7 mouse cellular contexts compared by ENCODE assay signal in the genomic region with DNA sequence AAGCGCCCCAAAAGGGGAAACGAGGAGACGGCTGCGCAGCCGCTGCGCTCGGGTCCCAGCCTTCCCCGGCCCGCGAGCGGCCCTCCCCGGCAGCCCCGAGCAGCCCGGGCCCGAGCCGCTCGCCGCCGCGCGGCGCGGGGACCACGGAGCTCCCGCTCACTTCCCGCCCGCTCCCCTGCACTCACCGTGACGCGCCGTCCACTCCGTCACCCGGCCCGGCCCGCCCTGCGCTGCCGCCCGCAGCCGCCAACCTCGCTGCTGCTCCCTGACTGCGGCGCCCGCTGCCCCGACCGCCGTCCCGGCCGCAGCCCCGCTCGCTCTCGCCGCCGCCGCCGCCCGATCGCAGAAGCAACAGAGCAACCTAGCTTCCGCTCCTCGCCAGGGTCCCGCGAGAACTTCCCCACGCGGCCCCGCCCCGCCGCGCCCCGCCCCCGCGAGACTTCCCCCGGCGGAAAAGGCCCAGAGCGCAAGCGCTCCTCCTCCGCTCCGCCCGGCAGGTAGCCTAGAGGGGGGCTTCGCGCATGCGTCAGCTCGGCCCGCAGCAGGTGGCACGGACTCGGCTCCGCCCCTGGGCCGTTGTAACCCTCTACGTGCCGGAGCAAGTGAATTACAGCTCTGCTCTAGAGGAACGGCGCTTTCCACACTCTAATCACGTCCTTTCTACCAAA. TPM values are rescaled to one million over a fixed set of nuclear protein-coding genes. Genes with fewer than 3 reads are reported as not detected.
A peak's percentile ranks its signal among the peaks of the same experiment; 100 is the strongest.
DNase-seq lines count a peak whose midpoint lies in the region; ATAC-seq lines count a peak whose summit lies in the region.

A gene (minus strand): TSS at position 389 of the 668 bp plus-strand sequence.

- peak within 1 kb of the TSS; percentile 99 for H3K9ac ChIP-seq in intestine, embryonic 16.5 days (ENCODE audit: low read depth, low read length)
- peak within 1 kb of the TSS; percentile 97 for H3K9ac ChIP-seq in midbrain, embryonic 11.5 days (ENCODE audit: low read length)

- peak; percentile 97 for ATAC-seq in intestine, embryonic 16.5 days
- ATAC-seq in midbrain, embryonic 11.5 days (ENCODE audit: low FRiP score), result peak; percentile 93

- intact Hi-C loops in left cerebral cortex, postnatal 36 days (cut with DNase I), result loop anchor here (2.0 kb wide), 1 partner anchor 60 kb away; no protein-coding TSS in a partner anchor

- no peaks in the 10 kb centered on the region for H3K36me3 ChIP-seq in intestine, embryonic 16.5 days (ENCODE audit: control insufficient read depth, insufficient read depth, low read length)
- no peaks in the 10 kb centered on the region for H3K36me3 ChIP-seq in midbrain, embryonic 11.5 days (ENCODE audit: control insufficient read depth, insufficient read depth, low read length)

- H3K4me3 ChIP-seq in intestine, embryonic 16.5 days (ENCODE audit: low read length), result peak within 1 kb of the TSS; percentile 99
- H3K4me3 ChIP-seq in midbrain, embryonic 11.5 days (ENCODE audit: low read depth, low read length), result peak within 1 kb of the TSS; percentile 96

- peak; percentile 96 for DNase-seq in adrenal gland, adult 8-10 months
- peak; percentile 100 for DNase-seq in embryo, embryonic 9.5 days (ENCODE audit: extremely low spot score)
- DNase-seq in gastrocnemius, postnatal 4 days (ENCODE audit: low spot score in 2 of 2), result peak; percentile 98
- peak; percentile 97 to 99 for DNase-seq in left cerebral cortex, postnatal 36 days (ENCODE audit: low spot score in 2 of 2)
- DNase-seq in midbrain, embryonic 11.5 days (ENCODE audit: low spot score, missing footprints), result peak; percentile 100
- peak; percentile 98 for DNase-seq in skeletal muscle tissue, adult 2 months (ENCODE audit: low read depth, low spot score)

- peak within 1 kb of the TSS; percentile 92 for H3K27ac ChIP-seq in intestine, embryonic 16.5 days (ENCODE audit: low read length)
- H3K27ac ChIP-seq in midbrain, embryonic 11.5 days (ENCODE audit: low read depth, low read length), result peak within 1 kb of the TSS; percentile 89

- peak within 1 kb of the TSS; percentile 83 for H3K4me2 ChIP-seq in intestine, embryonic 16.5 days (ENCODE audit: low read depth, low read length)
- peak within 1 kb of the TSS; percentile 73 for H3K4me2 ChIP-seq in midbrain, embryonic 11.5 days

- under 1% methylated on average over 64 of the region's 91 CpGs for WGBS in intestine, embryonic 16.5 days
- under 1% methylated on average over 85 of the region's 91 CpGs for WGBS in midbrain, embryonic 11.5 days

- H3K27me3 ChIP-seq in intestine, embryonic 16.5 days (replicated peaks; ENCODE audit: control insufficient read depth, insufficient read depth, low read length), result no peaks in the 10 kb centered on the region
- no peaks in the 10 kb centered on the region for H3K27me3 ChIP-seq in midbrain, embryonic 11.5 days (ENCODE audit: control insufficient read depth, insufficient read depth, low read length)

- H3K4me1 ChIP-seq in intestine, embryonic 16.5 days (ENCODE audit: control insufficient read depth, insufficient read depth, low read length), result peaks cover 16% of the 10 kb centered on the region
- H3K4me1 ChIP-seq in midbrain, embryonic 11.5 days (ENCODE audit: control insufficient read depth, insufficient read depth, low read length), result peaks cover 18% of the 10 kb centered on the region

- no peaks in the 10 kb centered on the region for H3K9me3 ChIP-seq in intestine, embryonic 16.5 days (ENCODE audit: control insufficient read depth, low read length)
- no peaks in the 10 kb centered on the region for H3K9me3 ChIP-seq in midbrain, embryonic 11.5 days (ENCODE audit: control insufficient read depth, low read length)

RNA-seq across cellular contexts. Expression of the gene that starts here (rescaled TPM):
- total RNA-seq in adrenal gland, adult 8-10 months (2022), result 100 to 1,000 TPM; 136 to 165 (median 160) TPM
- 100 to 1,000 TPM; 106 to 116 TPM for total RNA-seq in gastrocnemius, postnatal 4 days (2021)
- polyA plus RNA-seq in intestine, embryonic 16.5 days (2015; fragmentation: Nextera tagmentation; extraction: Ambion mirVana), result 67.1 and 73.1 TPM in 2 replicates
- total RNA-seq in left cerebral cortex, postnatal 36 days (2021), result 100 to 1,000 TPM; 175 to 190 TPM
- 74.3 and 77.7 TPM in 2 replicates for polyA plus RNA-seq in midbrain, embryonic 11.5 days (2014; fragmentation: Nextera tagmentation; extraction: Ambion mirVana)

Comparison
In these comparisons a context has a peak if more than half of its experiments do, and no peak if none do; other contexts are left out.
1. Peak in every context shown above with its lines: DNase-seq, ATAC-seq, H3K4me3 ChIP-seq and H3K27ac ChIP-seq.